Mouse (Mus musculus) urinary bladder, postnatal 25 days (tissue): ENCODE data around the gene Samd14.

Experiments
- DNase-seq: peaks from one replicate; pipeline ENCODE4 v3.0.0; 2022; ENCODE audit warnings: low spot score

The Samd14 gene

DNA sequence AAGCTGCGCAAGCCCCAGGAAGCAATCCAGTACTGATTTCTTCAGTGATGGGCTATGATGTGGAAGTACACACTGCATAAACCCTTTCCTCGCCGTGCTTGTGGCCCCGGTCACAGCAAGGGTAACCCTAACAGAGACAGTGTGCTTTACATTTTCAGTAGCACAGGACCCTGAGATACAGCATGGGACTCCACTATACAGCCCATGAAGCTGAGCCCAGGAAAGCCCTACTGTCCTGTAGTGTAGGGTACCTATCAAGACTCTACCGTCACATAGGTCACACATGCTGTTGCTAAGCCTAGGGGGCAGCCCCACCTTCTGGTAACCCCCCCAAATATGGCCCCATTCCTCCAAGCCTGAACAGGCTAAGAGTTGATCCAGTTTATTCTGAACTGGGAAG, 26.8 kb downstream of the Samd14 start:
- no peak for DNase-seq

DNA sequence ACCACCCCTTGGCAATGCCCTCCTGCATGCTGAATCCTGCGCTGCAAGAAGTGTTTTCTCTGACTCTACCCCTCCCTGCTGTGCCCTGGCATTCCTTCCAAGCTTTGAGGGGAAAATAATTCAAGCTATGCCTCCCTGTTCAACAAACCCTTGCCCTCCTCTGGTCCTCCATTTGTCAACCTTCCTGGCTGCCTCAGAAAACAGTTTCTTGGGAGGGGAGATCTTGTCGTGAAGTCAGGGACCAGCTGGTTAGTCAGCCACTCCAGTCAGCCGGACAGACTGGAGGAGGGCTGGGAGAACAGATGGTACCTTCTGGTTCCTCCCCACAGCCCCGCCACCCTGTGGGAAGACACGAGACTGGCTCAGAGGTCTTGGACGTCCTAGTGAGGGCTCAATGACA, 27.6 kb downstream of the Samd14 start:
- DNase-seq: no peak

DNA sequence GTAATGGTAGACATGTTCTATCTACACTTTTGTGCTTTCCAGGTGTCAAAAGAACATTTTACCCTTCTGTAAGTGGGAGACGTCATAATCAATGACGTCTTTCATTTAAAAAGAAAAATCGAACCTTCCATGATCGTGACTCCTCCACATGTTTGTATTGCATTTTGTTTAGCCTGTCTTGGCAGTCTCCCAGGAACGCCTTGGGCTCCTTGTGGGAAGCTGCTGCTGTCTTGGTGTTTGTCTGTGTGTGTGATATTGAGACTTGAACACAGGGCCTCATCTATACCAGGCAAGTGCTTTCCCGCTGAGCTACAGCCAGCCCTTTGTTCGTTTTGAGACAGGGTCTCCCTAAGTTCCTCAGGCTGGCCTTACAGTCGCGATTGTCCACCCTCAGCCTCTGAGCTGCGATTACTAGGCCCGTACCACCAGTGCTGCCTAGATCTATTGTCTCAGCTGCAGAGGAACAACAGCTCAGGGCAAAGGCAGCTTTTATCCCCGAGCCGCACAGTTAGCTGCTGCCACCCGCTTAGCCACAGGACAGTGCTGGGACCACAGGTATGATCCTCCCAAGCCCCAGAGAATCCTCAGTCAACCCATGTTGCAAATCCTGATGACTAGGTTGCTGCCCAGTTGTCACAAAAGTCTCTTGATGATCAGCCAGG, 28.6 kb downstream of the Samd14 start:
- DNase-seq: no peak

DNA sequence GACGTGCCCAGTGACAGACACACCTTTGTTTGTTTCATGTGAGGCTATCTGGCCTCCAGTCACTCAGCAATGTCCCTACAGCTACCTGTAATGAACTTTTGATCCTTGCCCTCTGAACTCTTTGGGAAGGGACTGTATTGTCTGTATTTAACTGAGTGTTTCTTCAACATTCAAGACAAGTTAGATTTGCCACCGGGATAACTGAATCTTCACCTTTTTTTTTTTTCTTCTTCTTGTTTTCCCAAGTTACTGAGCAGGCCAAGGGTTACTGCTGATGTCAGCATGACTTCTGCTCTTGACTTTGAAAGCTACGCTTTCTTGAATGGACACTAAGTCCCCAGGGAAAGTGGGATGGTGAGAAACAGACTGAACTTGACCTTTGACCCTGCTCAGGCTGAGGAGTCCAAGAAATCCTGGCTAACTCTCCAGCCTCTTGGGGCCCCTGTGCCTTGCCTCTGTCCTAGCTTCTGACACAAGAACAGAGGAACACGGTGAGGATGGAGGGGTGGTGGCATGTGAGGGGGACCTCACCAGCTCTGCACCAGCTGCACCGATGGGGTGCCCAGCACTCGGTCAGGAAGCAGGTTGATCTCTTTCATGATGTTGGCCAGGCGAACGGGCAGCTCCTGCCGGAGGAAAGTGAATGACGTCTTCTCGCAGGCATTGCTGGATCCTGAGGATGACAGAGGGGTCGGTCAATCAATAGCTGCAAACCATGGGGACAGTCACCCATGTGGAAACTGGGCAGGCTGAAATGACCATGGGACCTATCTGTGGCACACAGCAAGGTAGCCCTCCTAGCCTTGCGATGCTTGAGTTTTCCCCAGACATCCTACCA, 29.4 kb downstream of the Samd14 start:
- DNase-seq: no peak

DNA sequence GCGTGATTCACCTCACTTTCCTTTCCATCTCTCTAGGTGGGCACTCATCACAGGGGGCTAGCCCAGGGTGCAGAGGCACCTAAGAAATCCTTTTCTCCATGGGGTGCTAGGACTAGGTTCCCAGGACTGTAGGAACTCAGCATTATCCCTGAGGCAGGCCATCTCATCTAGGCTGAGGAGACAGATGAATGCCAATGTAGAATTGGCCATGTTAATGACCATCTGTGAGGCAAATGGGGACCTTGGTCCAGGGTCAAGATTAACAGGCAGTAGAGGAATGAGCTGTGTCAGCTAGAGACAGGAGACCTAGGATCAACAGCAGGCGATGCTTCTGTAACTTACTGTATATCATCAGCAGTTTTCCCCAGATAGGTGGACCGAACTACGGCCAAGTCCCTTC, 30.1 kb downstream of the Samd14 start:
- no peak for DNase-seq

DNA sequence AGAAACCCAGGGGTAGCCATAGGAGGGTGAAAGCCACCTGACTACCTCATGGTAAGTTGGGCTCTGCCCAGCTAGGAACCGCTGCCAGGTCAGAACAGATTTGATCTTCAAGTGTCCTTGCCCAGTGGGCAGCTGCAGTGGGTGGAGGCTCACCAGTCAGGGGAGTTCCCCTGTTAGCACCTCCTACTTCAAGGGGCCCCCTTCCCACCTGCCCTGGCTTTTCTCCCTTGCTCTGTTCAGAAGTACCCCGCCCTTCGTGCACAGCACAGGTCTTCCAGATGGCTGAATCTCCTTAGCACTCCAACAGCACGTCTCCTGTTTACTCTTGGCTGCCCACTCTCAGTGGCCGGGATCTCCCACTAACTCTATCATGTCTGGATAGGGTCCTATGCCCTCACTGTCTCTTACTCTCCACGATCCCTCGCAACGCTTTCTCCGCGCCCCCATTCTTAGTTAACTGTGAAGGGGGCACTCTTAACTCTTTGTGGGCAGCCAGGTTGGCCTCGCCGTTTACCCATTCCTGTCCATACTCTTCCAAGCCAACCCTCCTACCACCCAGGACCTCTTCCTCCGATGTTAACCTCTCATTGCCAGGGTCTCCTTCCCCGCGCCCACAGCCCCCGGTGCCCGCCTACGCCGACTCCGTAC, 30.9 kb downstream of the Samd14 start:
- DNase-seq: no peak

DNA sequence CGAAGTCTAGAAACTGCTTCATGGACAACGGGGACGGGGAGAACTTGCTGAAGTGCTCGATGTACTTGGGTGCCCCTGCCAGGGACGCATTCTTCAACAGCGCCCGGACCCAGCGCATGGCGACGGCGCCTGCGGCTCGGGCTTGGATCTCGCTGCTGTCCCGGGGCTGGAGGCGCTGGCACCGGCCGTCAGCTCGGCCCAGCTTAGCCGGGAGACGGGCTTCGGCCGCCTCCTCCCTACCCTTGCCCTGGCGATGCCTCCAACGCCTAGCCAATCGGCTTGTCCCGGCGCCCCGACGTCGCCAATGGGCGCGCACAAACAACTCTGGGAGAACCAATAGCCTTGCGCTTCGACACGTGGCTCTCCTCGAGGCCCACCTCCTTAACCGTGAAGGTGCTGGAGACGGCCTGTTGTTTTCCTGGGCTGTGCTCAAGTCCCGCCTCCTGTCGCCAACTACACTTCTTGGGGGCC, 31.5 kb downstream of the Samd14 start, which contains the start of gene Pdk2:
TSS of gene Pdk2 (minus strand) at position 216 of the 471 bp plus-strand sequence.
- peak; percentile 86 for DNase-seq

DNA sequence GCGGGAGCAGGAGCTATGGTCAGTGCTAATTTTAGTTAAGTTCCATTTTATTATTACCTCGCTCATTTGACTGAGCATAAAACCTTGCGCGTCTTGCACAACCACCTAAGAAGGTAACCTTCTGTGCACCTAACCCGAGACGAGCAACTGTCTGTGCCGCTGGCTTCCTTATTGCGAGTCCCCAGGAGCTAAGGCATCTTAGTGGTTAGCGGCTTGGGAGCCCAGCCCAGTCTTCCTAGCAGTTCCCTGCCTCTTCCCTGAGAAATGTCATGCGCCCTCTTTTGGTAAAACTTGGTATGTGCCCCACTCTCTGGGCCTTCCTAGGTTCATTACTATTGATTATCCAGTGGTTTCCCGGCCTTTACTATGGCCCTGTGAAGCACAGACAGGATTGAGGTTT, 32.4 kb downstream of the Samd14 start:
- DNase-seq: peak; percentile 70

DNA sequence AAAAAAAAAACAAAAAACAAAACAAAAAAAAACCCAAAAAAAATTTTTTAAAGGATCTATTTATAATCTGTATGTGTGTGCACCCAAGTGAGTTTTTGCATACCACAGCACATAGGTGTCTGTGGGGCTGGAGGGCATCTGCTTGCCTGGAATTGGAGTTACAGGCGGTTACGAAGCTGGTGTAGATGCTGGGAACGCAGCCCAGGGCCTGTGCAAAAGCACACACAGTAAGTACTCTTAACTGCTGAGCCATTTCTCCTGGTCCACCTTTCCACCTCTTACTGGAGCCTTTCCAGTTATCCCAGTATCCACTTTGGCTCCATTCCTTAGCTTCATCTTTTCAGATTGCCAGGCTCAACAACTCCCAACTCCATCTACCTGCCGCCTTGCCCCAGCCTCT, 33.4 kb downstream of the Samd14 start:
- DNase-seq: no peak

DNA sequence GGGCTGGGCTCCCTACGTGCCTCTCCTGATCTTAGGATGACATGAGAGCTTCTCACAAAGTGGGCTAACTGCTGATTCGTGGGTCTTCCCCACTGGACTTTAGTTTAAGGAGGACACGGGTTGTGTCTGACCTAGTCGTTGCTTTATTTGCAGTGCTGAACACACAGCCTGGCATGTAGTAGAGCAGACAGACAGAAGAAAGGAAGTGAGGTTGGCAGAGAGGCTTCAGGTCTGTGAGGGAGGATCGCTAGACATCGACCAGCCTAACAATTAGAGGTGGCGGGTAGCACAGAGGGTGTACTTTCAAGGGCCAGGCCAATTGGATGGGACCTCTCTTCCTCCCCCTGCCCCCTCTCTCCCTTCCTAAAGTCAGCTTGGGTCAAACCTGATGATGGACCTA, 33.9 kb downstream of the Samd14 start:
- no peak for DNase-seq

DNA sequence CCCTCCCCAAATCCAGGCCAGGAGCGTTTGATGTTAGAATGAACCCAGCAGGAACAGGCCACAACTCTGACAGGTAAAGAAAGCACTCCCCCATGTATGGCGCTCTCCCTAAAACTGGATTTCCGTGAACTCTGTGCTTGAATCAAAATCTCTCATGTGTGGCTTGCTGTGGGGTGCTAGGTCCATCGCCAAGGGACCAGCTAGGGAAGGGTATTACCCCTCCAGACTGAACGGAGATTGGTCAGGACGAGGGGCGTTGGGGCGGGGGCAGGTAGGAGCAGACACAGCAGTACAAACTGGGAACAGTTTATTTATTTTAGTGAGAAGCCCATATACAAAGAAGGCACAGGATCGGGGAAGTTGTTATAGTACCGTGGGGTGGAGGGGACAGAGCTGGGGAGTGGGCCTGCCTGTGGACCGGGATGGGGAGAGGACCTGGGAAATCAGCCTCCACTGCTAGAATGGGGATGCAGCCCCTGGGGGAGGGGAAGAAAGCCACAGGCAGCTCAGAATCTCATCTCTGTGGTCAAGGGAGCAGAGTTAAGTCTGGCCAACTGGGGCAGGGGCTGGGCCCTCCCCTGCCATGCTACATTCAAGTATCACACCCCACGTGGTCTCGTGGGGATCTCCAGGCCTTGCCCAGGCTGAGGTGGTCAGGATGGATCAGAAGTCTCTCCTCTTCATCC, 34.6 kb downstream of the Samd14 start:
- no peak for DNase-seq

DNA sequence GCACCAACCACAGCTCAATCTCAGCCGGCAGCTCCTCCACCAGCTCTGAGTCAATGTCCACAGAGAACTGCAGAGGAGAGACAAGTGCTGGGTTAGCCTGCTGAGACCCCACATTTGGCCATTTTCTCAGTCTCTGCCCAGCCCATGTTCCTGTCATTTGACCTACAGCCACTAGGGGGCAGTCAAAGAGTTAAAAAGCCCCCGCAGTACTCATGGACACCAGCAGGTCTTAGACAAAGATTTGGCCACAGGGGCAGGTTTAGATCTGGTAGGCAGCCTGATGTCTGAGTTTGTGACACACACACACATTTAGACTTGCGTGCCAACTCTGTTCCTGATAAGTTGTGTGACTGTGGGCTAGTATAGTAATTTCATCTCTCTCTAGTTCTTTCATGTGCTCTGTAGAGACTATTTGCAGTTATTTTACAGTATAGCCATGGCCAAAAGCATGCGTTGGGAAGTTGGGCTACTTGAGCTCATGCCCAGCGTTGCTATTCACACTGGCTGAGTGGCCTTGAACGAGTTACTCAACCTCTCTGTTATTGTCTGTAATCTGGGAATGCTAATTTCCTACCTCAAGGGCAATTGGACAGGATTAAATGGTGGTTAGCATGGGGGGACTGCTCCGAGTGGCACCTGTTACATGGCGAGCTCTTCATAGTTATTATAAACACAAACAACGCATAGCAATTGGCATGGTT, 37.5 kb downstream of the Samd14 start:
- no peak for DNase-seq

DNA sequence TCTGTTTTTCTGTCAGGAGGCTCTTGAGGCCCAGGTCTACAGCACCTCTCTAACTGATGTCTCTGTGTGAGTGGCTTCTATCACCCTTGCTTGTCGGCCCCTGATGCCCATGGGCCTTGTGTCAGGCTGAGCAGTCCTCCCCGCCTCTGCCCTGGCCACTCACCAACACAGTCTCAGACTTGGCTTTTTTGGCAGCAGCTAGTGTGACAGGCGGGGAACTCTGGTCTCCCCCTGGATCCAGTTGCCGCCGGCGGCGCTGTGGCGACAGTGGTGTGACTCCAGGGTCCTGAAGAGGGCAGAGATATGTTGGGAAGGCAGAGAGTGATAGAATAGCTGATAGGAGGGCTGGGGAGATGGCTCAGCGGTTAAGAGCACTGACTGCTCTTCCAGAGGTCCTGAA, 43.4 kb downstream of the Samd14 start:
- no peak for DNase-seq

DNA sequence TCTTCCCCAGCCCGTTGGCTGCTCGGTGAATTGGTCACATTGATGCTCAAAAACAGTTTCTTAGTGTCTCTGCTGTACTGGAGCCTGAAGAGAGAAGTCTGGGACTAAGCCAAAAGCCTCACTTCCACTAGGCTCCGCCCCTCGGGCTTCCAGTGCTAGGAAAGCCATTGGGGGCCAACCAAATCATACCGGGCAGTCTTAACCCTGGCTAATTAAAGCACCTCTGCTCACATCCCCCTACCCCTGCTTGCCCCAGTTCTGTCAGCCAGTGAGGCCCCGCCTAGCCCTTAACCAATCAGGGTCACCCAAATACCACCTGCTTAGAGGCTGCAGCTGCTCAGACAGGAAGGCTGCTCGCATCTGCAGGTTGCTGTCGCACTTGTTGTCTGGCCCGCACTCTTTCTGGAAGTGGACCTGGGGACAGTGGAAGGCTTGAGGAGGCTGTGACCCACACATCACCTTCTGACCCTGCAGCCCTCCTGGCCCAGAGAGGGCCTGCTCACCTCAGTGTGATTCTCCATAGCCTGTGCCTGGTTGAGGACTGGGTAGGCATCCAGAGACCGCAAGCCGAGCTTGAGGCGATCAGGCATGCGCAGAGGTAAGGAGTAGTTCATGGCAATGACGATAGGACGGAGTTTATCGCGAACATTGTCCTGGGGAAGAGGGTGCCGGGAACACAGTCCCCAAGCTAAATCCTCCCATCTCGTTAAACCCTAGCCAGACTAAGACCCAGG, 47.3 kb downstream of the Samd14 start:
- DNase-seq: no peak

DNA sequence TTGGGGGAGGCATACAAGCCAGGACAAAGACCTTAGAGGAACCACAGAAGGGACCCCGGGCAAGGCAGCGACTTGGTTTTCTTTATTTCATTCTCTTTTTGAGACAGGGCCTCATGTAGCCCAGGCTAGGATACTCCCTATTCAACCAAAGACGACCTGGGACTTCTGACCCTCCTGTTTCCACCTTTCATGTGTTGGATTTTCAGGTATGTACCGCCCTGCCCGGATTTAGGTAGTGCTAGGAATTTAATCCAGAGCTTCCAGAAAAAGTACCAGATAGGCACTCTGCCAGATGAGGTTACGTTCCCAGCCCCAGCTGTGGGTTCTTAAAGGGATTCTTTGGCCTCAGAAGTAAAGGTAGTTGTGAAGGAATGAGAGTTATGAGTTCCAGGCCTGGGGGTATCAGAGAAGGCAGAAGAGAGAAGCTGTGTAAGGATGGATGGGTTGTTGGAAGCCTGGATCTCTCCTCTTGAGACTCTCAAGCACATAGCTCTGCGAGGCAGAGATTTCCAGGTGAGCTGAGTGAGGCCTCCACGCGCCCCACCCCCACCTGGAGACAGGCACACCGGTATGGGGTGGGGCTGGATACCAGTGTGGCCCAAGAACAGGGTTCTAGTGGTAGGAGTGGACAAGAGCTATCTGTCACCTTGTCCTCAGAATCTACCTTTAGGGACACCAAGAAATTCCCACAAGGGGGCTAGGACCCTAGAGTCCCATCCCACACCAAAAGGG, 59.7 kb downstream of the Samd14 start:
- no peak for DNase-seq

DNA sequence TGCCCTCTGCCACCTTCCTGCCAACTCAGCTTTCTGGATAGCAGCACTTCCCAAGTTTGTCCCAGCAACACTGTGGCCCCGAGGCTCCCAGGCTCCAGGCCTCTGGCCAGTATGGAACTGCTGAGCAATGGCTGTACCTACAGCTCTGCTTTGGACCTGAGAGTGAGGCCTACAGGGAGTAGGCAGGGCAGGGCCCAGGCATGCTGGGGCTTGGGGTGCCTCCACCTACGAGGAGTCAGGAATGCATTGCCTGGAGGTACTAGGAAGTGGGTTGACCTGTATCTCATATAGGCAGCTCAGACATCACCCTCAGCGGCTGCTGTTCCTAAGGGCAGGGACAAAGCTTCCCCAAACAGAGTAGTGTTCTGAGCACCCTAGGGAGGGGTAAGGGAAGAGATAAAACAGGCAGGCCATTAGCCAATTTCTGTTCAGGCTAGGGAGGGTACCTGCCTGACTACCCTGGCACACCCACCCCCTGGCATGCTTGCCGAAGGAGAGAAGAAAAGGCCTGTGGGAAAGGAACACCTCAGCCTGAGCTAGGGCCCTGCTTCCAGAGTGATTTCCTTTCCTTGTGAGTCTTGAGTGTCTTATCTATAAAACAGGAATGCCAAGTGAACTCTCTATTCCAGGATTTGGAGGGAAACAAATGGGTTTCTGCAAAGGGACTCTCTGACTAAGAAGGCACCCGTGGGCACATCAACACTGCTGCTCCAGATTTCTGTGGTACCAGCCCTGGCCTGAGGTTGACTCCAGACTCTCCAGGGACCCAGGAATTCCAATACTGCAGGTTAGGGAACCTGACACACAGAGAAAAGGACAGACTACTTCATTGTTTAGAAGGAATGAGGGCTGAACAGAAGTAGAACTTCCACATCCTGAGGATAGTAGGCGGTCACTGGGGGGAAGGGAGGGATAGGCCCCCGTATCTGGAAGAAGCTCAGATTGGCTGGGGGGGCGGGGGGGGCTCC, 60.7 kb downstream of the Samd14 start:
- no peak for DNase-seq

DNA sequence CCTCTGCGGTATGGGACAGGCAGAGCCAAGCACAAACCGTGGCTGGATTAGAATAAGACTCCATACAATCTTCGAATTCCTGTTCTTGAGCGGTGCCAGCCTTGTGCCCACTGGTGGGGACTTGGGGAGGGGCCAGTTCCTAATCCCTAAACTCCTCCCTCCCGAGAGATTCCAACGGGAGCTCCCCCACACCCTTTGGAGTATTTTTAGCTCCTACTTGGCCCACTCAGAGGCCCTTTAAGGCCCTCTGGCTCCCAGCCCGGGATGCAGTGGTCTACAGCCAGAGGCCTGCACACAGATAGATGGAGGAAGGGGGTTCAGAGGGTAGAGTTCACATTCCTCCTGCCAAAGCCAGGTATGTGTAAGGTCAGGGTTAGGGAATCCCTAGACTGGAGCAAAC, 61.6 kb downstream of the Samd14 start:
- no peak for DNase-seq

DNA sequence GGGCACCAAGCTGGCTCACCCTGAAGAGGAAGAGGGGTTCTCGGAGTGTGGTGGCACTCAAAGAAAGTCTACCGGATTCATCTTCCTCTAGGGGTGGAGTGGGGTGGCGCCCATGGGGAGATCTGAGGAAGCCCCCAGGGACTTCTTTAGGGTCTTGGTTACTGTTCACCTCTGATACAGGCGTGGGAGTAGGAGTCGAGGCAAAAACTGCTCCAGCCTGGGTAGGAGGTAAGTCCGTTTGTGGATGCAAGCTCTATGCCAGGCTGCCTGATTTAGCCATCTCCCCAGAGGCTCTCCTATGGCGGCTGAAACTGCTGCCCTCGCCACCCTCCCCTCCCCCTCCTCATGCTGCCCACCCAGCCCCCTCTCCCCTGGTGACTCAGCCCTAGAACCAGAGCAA, 62.5 kb downstream of the Samd14 start:
- DNase-seq: no peak

DNA sequence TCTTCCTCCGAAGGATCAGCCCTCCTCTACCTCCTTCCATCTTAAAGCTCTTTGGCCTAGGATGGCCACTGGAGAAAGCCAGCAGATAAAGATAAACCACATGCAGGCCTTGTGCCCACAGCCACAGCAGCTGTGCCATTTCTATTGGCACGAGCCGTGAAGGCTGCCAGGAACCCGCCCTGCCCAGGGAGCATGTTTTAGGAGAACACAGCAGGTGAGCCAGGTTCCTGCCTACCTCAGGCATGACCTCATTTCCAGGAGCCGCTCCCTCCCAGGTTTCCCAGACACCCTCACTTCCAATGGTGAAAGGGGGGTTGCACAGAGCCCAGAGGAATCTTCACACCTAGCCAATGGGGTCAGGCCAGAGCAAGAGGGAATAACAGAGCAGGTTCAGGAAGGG, 63.1 kb downstream of the Samd14 start:
- no peak for DNase-seq
